Mouse (Mus musculus) gastrocnemius, adult 18-20 months (tissue): ENCODE measurements around the gene Pcnt. TPM values are rescaled to one million over a fixed set of nuclear protein-coding genes. Genes with fewer than 3 reads are reported as not detected.

Experiments used
- DNase-seq: peaks from one replicate; pipeline ENCODE4 v3.0.0; 2021; ENCODE audit warnings: low spot score
- total RNA-seq, 2 experiments: library from RNA; stranded (reverse); gene quantifications; 2 replicates each; pipeline ENCODE4 v1.2.3; 2021

Pcnt gene
- total RNA-seq, 2 experiments from 2014 or later: 59.1 to 63.4 TPM

DNA sequence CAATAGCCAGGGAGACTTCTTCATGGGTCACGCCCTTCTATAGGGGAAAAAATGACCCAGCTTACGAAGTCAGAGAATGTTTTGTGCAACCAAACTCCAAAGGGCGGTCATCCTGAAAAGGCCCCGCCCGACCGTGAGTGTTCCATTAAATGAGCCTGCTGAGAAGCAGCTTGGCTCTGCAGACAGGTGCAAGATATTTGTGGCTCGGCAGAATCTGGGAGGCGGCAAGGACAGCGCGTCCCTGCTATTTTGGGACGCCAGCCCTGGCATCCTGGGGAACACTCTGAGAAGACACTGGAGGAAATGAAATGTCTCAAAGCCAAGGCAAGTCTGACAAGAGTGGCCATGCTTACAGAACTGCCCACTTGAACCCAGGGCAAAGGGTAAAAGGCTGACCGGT is 25.8 kb downstream of the Pcnt start:
- peak; percentile 88 for DNase-seq

DNA sequence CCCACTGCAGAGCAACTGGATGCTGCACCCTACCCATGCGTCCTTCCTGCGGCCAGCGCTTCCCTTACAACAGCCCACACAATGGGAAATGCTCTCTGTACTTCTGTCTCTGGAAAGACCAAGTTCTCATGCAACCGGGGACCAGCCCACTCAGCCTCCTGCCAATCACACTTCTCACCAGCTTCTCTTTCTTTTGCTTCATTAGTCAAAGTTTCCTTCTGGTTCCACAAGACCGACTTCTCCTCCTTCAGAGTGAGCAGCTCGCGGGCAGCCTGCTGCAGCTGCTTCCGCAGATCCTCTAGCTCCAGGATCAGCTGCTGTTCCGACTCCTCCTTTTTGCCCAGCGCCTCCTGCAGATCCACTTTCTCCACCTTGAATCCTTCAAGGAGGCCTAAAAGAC is 34.1 kb downstream of the Pcnt start:
- DNase-seq: no peak

DNA sequence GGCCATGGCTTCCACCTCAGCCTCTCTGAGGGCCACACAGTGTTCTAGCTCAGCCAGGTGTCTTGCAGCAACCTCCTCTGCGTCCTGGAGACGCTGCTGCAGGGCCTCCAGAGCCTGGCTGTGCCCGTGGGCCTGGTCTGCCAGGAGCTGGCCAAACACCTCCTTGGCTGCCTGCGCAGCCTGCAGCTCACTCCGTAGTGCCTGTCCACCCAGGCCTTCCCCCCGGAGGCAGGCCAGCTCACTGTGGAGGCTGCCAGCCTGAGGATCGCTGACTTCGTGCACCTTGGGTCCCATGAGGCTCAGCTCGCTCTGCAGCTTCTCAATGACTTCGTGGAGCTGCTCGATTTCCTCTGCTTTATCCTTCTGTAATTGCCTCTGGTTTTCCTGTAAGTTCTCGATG is 50.0 kb downstream of the Pcnt start:
- peak; percentile 59 for DNase-seq

DNA sequence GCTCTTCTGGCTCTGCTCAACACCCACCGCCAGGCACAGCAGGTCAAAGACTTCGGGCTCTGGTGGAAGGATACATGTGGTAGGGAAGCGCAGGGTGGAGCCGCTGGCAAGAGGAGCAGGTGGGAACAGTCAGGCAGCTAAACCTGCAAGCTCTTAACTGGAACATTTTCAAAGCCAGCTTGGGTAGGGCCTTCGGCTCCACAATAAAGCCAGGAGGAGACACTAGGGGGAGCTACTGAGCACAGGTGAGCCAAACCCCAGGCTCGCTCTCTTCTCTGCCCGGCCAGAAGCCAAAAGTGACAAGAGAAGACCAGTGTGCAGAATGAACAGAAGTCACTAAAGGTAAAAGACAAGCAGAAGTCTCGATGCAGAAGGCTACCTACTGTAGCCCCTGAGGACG is 50.8 kb downstream of the Pcnt start:
- peak; percentile 47 for DNase-seq

DNA sequence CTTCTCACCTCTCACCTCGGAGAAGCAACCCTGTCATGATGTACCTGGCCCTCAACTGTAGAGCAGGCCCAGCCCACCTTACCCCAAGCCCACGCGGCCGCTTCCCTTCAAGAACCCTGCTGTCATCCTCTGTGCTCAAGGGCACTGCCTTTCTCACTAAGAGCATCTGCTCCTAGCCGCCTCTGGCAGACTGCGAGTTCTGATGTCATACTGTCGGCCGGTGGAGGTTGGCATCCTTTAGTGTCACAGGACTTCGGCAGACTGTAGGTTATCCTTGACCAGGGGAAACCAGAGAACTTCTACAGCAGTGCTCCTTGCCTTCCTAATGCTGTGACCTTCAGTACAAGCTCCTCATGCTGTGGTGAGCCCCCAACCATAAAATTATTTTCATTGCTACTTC is 51.4 kb downstream of the Pcnt start:
- DNase-seq: peak; percentile 55

DNA sequence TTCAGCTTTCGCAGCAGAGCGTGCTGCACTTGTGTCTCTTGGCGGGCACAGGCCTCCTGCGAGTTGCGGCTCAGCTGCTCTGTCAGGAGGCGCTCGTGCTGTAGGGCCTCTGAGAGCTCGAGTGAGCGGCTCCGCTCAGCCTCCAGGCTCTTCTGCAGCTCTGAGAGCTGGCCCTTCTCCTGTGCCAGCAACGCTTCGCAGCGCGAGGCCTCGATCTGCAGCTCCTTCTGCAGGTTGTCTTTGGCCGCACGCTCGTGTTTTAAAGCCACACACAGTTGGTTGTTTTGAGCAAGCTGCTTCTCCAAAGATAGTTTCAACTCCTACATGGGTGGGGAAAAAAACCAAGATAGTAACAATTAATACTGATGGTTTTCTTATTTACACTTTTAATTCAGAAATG is 67.6 kb downstream of the Pcnt start:
- DNase-seq: no peak

DNA sequence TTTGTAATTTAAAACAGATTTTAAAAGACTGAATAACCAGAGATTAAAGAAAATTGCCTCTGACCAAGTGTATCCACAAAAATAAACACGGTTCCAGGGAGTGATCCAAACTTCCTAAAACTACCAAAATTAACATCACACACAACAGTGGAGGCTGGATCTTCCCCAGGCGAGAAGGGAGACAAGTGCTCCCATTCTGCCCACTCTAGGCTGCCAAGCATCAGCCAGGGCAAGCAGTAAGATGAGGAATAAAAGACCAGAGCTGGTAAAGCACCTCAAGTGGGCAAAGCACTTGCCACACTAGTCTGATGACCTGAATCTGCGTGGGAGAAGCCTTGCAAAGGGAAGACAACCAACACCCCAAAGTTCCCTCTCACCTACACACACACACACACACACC is 70.8 kb downstream of the Pcnt start:
- no peak for DNase-seq

DNA sequence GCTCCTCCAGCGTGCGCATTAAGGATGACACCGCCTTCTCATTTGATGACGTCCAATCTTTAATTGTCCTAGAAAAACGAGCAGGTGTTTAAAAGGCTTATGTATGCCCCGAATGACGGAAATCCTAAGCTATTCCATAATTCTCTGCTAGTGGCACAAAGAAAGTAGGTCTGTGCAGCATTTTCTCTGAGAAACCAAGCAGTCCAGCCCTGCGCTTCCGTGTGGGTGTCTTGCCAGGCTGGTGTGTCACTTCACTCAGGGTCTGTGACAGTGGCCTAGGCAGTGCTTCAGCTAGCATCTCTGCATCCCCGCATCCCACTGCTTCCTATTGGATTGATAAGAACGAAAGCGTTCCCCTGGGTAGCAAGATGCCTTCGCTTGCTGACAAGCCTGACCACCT is 73.8 kb downstream of the Pcnt start:
- no peak for DNase-seq

DNA sequence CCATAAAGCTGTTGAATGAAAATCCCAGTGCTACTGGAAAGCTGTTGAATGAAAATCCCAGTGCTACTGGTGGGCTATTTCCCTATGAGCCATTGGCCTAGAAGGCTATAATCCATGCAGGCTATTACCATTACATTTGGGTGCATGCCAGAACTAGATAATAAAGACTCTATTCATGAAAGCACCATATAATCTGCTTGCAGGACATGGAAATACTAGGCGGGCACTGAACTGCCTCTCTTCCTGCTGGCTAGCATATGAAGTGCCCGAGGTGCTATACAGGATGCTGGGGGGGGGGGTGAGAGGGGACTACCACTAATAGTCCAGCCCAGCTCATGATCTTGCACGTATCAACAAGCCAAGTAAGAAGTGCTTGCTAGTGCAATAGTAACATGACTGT is 79.4 kb downstream of the Pcnt start:
- no peak for DNase-seq

DNA sequence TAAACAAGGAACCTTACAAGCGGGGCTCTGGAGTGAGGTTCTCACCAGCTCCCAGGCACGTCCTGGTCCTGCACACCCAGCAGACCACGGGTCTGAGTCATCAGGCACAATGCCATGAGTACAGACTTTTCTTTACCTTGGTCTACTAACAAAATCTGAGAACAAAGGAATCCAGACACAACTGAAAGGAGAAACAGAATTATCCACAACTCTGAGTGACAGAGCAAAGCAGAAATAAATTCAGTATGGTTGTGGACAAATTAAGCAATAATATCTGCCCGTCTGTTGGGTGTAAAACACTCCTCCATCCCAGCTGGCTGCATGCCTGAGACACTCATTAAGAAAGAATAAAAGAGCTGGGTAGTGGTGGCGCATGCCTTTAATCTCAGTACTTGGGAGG is 84.1 kb downstream of the Pcnt start:
- no peak for DNase-seq

DNA sequence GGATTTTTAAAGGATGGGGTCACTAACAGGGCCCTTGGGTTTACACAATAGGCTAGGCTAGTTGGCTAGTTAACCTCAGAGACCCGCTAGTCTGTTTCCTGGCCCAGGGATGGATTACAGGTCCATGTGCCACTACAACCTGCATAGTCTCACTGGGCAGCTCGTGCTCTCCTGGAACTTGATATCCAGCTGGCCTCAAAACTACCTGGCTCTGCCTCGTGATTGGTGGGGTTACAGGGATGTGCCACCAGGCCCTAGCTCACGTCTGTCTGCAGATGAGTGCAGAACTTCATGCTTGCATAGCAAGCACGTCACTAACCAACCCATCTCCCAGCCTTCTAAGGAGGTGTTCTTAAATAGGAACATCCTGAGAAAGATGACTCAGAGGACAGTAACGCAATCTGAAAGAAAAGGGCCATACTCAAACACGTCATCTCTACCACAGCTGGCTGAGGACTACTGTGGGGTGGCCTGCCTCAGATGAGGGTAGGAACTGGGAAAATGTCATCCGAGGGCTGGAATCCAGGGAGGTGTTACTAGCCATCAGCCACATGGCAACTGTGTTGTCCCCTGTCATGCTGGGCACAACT is 85.2 kb downstream of the Pcnt start:
- peak; percentile 56 for DNase-seq

DNA sequence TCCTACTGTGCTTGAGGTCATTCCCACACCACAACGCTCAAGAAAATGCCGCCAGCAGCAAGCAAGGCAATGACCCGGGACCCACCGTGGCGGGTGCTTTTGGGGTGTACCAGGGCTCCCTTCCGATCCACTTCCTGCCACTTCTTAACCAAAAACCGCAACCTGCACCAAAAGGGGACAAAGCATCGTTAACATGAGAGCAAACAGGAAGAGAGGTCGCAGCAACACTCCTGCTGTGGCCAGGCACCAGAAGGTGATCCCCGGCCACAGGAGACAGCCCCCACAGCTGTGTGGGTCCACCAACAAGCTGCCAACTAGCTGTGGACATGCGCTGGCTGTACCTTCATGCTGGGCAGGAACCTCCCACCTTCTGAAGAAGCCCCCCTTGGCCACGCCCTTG is 87.6 kb downstream of the Pcnt start:
- DNase-seq: no peak

DNA sequence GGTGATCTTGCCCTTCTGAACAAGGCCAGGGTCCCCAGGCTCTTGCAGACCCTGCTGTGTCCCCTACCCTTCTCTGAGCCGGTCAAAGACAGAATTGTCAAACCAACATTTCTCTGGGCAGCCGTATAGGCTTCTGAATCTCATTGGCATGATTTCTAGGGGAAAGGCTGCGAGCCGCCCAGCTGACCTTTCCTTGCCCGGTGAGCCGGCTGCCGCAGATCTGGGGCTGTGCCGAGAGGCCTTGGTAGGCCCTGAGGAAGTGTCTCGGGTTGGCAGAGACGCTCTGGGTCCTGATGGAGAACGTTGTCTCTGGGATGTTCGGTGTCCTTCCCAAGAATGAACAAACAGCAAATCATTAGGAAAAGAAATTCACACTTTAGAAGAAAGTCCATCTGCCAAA is 88.6 kb downstream of the Pcnt start:
- DNase-seq: no peak

DNA sequence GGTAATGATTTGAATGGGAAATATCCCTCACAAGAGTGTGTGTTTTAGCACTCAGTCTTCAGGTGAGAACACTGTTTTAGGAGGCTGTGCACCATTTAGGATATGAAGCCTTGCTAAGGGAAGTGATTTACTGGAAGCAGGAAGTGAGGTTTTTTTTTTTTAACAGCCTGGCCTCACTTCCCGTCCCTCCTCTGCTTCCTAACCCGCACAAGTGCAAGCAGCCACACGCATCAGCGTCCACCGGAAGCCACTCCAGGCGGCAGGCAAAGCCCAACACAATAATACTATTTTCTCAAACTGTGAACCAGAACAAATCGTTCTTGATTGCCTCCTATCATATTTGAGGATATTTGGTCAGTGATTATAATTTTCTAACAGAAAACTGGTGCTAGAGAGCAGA is 90.6 kb downstream of the Pcnt start:
- no peak for DNase-seq

DNA sequence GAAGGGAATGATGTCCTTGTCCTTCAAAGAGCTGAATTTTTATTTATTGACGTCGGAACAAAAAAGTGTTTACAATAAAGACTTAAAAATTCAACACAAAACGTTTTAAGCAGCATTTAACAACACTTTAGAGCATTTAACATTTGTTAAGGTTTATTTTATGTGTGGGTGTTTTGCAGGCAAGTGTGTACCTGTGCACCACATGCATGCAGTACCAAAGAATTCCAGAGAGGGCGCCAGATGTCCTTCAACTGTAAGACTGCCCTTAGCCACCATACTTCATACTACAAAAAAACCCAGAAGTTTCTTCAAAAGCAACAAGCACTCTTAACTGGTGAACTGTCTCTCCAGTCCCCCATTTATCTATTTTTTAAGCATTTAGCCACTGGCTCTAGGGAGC is 96.0 kb downstream of the Pcnt start:
- DNase-seq: no peak

DNA sequence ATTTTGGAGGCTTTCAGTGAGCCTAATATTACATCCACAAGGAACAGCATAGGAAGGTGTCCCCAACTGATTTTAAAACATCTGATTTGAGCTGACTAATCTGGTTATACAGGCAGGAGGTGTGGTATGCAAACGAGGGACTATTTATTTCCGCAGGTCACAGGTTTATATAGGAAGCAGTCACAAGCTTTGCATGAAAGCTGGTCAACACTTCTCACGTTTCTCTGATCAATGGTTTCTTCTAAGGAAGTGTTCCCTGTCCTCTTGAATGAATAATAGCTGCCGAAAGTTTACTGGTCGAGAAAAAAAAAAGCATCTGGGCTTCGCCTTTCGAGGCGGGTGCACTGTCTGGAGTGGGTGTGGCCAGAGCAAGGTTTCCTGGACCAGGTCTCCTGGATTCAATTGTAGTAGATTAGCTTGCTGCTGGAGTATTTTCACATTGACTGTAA is 96.5 kb downstream of the Pcnt start:
- no peak for DNase-seq

DNA sequence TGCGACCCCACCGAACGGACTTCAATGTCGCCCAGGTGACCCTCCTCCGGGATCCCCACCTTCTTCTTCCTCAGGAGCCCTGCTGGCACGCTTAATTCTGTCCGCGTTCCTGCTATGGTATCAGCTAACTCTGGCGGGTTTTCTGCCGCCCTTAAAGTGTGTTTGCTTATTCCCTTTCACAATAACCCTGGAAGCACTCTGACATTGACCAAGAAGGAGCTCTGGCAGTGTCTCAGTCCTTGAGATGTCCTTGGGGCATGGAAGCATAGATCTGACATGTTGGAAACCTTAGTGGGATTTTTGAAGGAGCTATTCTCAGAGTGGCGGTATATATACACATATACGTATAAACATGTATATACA is 97.1 kb downstream of the Pcnt start:
- no peak for DNase-seq

DNA sequence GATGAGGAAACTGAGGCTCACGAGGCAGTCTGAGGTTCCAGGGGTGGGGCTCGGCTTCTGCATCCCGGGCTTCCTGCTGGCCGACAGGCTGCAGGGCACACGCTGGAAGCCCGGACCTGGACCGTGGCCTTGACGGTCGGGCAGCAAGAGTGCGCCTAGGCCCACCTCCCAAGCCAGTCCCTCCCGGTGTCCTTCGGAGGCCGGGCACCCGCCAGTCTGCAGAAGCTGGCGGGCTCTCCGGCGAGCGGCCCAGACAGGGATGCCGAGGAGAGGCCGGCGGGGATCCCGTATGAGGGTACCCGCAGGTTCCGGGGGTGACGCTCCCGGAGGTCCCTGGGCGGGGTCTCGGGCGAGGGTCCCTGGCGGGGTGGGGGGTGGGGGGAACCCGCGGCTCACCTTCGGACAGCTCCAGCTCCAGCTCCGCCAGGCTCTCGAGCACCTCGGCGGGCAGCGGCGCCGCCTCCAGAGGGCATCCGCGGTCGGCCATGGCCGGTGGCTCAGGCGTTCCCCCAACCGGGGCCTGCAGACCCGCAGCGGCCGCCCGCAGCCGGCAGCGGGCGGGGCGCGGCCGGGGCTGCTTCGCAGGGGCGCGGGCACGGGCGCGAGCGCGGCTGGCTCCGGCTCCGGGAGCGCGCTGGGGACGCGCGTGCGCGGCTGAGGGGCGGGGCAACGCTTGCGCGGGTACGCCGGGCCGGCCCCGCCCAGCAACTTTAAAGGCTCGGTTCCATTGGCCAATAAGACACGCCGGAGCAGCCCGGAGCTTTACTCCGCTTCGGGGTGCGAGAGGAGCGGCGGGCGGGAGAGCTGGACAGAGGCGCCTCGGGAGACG is 97.7 kb downstream of the Pcnt start, which contains the start of gene Dip2a:
Gene Dip2a (minus strand): TSS at position 581 of the 829 bp plus-strand sequence.
- DNase-seq: peak; percentile 94

DNA sequence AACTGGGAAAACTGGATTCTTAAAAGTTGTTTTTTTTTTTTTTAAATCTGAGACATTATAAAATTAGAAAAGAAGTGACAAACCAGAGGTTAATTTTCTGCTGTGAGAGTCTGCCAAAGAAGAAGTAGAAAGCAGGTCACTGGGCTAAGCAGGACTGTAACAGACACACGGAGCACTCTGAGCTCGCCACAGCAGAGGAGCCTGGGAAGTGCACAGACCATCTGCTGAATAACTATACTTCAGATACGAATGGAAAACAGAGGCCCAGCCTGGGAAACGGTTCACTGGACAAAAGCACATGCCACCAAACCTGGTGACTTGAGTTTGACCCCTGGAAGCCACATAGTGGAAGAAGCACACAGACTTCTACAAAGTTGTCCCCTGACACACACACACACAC is 108.2 kb downstream of the Pcnt start:
- no peak for DNase-seq

DNA sequence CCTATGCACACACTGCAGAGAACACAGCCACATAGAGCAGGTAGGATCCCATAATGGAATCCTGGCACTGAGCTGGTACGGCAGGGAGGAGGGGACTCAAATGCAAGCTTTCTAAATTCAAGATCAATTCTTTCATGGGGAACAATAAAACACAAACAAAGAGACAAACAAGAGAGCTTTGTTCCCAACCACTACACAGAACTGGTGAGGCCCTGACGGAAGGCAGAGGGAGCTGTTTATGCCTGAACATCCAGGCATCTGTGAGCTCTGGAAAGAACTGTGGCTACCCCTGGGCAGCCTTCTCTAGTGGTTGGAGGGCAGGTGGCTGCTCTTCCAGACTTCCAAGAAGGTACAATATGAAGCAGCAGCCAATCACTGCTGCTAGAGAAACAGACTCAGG is 110.5 kb downstream of the Pcnt start:
- no peak for DNase-seq

DNA sequence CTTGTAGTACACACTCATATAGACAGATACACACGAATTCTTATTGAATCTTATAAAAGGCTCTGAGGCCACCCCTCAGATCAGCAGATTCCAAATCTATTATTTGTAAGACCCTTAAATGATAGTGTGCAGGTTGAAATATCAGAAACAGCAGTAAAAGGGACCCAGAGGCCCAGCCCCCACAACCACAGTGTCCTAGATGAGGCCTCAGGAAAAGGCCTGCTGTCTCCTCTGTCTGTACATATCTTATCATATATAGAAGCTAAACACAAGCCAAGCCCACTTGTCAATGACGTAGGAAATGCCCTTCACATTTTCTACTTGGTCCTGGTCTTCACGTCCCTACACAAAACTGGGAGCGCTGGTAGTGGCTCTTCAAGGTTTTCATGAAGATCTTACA is 113.5 kb downstream of the Pcnt start:
- no peak for DNase-seq

DNA sequence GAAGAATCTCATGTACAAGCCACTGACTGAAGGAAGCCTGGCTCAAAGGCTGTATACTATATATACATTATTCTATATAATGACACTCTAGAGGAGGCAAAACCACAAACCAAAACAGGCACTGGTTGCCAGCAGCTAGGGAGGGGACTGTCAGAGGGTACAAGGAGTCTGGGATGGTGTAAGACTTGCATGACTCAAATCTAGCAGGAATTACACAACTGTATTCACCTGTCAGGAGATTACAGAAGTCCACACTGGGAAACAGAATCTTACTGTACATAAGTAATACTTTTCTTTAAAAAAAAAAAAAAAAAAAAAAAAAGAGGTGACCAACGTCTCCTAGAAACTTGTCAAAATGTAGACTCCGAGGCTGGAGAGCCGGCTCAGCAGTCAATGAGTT is 114.0 kb downstream of the Pcnt start:
- DNase-seq: no peak

DNA sequence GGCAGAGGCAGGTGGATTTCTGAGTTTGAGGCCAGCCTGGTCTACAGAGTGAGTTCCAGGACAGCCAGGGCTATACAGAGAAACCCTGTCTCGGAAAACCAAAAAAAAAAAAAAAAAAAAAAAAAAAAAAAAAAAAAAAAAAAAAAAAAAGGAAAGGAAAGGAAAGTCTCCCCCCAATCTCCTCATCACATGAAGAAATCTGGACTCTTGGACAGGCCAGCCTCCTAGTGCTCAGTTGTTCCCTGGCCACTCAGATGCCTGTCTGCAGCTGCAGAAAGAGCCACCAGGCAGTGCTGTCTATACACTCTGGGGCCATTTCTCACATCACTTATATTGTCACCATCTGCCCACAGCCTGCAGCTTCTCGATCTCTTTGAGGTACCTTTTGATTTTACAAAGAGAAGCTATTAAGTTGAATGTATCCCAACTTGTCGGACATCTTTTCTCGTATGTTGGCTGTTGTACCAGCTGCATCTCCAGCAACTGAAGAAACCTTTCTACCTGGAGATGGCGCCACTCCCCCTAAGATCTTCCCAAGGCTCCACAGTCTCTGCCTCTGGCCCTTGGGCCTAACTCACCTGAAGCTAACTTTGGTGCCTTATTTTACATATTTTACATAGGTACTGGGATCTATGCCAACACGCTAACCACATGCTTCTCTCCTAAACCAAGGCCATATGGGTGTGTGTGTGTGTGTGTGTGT is 116.1 kb downstream of the Pcnt start:
- peak; percentile 55 for DNase-seq
